Mouse (Mus musculus) spleen, adult 2 months (tissue): ENCODE results near the gene Rapgef5.

ENCODE experiments used
- CTCF ChIP-seq: fragments of 200-500 bp; IDR thresholded peaks from 2 replicates; pipeline ENCODE4 v1.5.1; 2011; ENCODE audit warnings: mild to moderate bottlenecking, inconsistent platforms; ENCODE audit not compliant: insufficient read depth, insufficient read length, insufficient replicate concordance; ENCODE audit errors: extremely low read depth
- POLR2A ChIP-seq: fragments of 200-500 bp; IDR thresholded peaks from 2 replicates; pipeline ENCODE4 v1.6.1; 2011; ENCODE audit warnings: low read depth, low read length, inconsistent platforms

GRCm38 (mm10) chr12:117756010-117756409 lies 239.7 kb downstream of the Rapgef5 start:
- TF ChIP-seq CTCF (no peak), POLR2A (no peak)
